Mouse (Mus musculus): ENCODE results near the gene Vmn1r112.
"Not testable (repeated sequence)": the region's sequence is repeated elsewhere in the genome, so short reads cannot be mapped to it uniquely, and the experiment has no call there.

Gene Vmn1r112

GRCm38 (mm10) chr7:20770885-20771284 is at the start of gene Vmn1r112:
TSS of gene Vmn1r112 (plus strand) at chr7:20771185.
- not testable (repeated sequence) for DNase-seq

GRCm38 (mm10) chr7:20730524-20730923 is 40.5 kb upstream of the Vmn1r112 start, which contains the start of gene Gm10668:
TSS of gene Gm10668 (minus strand) at chr7:20730624.
- DNase-seq = not testable (repeated sequence)

- DNase-seq = not testable (repeated sequence)
These were observed 16.0 kb downstream of the Vmn1r112 start, which contains the start of gene Vmn1r113 for GRCm38 (mm10) chr7:20786985-20787384. TSS of gene Vmn1r113 (plus strand) at chr7:20787285.

GRCm38 (mm10) chr7:20812086-20812485 is 41.1 kb downstream of the Vmn1r112 start, which contains the start of gene Vmn1r114:
TSS of gene Vmn1r114 (minus strand) at chr7:20812186.
- DNase-seq = not testable (repeated sequence)

All from thymus, postnatal 36 days (tissue).